Mouse (Mus musculus): ENCODE measurements at regions not wholly inside any gene's neighbourhood (a gene's known extent, or its start where the extent isn't known, plus 50 kb on each side); places are given as distances from the start of the nearest gene placed in this dataset.

- Histone ChIP-seq H3K4me1 (replicated peaks) (peaks cover 12% of the 10 kb centered on the region), H3K9me3 (replicated peaks) (no peaks in the 10 kb centered on the region), H3K9ac (no peak overlapping the region), H3K27ac (no peak overlapping the region), H3K4me2 (peak overlapping the region; percentile 35), H3K4me3 (0 out of 2 replicates have a peak overlapping the region, but pooled peaks have one; percentile 10), H3K36me3 (no peaks in the 10 kb centered on the region), H3K27me3 (no peaks in the 10 kb centered on the region)
- no peak for ATAC-seq (replicated peaks; ENCODE audit: insufficient number of reproducible peaks, insufficient read depth, low FRiP score, low read depth)
- 43% methylated on average over 14 of the region's 14 CpGs for WGBS
These were observed 68.3 kb upstream of the Rad23b start for GRCm38 (mm10) chr4:55281486-55282096.

DNA sequence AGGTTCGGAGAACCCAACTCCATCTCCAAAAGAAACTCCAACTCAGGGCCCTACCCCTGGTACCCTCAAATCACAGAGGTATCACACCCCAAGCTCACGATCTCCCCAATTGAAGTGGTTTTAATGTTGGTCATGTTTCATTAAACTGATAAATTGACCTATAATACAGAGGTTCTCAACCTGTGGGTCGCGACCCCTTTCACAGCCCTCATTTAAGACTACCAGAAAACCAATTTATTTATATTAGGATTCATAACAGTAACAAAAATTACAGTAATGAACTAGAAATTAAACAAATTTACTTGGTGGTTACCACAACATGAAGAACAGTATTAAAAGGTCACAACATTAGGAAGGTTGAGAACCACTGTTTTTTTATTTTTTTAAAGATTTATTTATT is 67.4 kb upstream of the Rad23b start:
- ATAC-seq (replicated peaks; ENCODE audit: insufficient number of reproducible peaks, insufficient read depth, low FRiP score, low read depth): no peak
- no peak overlapping the region for H3K4me3 ChIP-seq
- H3K36me3 ChIP-seq: no peaks in the 10 kb centered on the region
- H3K9me3 ChIP-seq (replicated peaks): no peaks in the 10 kb centered on the region
- no peak overlapping the region for H3K27ac ChIP-seq
- 90% methylated on average over 4 of the region's 4 CpGs for WGBS
- no peak overlapping the region for H3K9ac ChIP-seq
- H3K4me2 ChIP-seq: no peak overlapping the region
- H3K27me3 ChIP-seq: no peaks in the 10 kb centered on the region
- H3K4me1 ChIP-seq (replicated peaks): peaks cover 12% of the 10 kb centered on the region

DNA sequence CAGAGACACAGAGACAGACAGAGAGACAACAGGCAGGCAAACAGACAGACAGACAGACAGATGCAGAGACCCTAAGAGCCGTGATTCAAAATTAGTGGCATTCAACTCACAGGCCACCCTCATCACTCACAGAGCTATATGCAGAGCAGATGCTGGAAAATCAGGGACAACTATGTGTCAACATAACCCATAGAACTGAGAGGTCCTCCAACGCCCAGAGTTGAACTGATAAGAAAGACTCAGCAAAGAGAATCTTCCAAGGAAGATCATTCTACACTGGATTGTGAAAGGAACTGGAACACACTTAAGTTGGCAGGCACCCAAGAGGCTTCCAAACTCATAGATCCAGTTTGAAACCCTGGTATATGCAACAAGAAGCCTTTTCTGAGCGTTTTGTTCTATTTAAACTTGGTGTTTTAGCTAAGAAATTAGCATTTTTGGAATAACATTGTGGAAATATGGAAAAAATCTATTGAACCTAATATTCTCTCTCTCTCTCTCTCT is 65.1 kb upstream of the Rad23b start:
- H3K4me1 ChIP-seq (replicated peaks): peaks cover 12% of the 10 kb centered on the region
- H3K4me2 ChIP-seq: no peak overlapping the region
- H3K4me3 ChIP-seq: no peak overlapping the region
- no peaks in the 10 kb centered on the region for H3K36me3 ChIP-seq
- no peak overlapping the region for H3K27ac ChIP-seq
- no peaks in the 10 kb centered on the region for H3K9me3 ChIP-seq (replicated peaks)
- WGBS: 36% methylated on average over 3 of the region's 3 CpGs
- no peaks in the 10 kb centered on the region for H3K27me3 ChIP-seq
- ATAC-seq (replicated peaks; ENCODE audit: insufficient number of reproducible peaks, insufficient read depth, low FRiP score, low read depth): no peak
- no peak overlapping the region for H3K9ac ChIP-seq

DNA sequence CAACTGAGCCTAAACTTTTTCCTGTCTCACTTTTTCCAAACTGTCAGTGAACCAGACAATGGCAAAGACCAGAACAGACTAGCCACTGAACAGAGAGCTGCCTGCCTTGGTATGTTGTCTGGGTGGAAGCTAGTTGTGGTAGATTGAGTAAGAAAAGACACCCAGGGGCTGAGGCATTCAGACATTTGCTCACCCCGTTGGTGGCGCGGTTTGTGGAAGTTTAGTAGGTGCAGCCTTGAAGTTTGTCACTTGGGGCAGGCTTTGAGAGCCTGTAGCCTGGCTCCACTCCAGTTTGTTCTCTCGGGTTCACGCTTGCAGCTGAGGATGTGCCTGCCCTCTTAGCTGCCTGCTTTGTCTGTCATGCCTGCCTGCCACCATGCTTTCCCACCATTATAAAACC is 64.2 kb upstream of the Rad23b start:
- Histone ChIP-seq H3K9me3 (replicated peaks) (no peaks in the 10 kb centered on the region), H3K27ac (no peak overlapping the region), H3K4me1 (replicated peaks) (peaks cover 12% of the 10 kb centered on the region), H3K27me3 (no peaks in the 10 kb centered on the region), H3K4me2 (no peak overlapping the region), H3K36me3 (no peaks in the 10 kb centered on the region), H3K9ac (no peak overlapping the region), H3K4me3 (no peak overlapping the region)
- WGBS: 14% methylated on average over 5 of the region's 5 CpGs
- ATAC-seq (replicated peaks; ENCODE audit: insufficient number of reproducible peaks, insufficient read depth, low FRiP score, low read depth): no peak

- no peak for ATAC-seq (replicated peaks; ENCODE audit: insufficient number of reproducible peaks, insufficient read depth, low FRiP score, low read depth)
- H3K4me2 ChIP-seq: no peak overlapping the region
- peaks cover 12% of the 10 kb centered on the region for H3K4me1 ChIP-seq (replicated peaks)
- H3K9ac ChIP-seq: no peak overlapping the region
- H3K36me3 ChIP-seq: no peaks in the 10 kb centered on the region
- no peaks in the 10 kb centered on the region for H3K9me3 ChIP-seq (replicated peaks)
- no peaks in the 10 kb centered on the region for H3K27me3 ChIP-seq
- H3K4me3 ChIP-seq: no peak overlapping the region
- WGBS: 66% methylated on average over 6 of the region's 6 CpGs
- no peak overlapping the region for H3K27ac ChIP-seq
These were observed 61.4 kb upstream of the Rad23b start for GRCm38 (mm10) chr4:55288456-55288855.

DNA sequence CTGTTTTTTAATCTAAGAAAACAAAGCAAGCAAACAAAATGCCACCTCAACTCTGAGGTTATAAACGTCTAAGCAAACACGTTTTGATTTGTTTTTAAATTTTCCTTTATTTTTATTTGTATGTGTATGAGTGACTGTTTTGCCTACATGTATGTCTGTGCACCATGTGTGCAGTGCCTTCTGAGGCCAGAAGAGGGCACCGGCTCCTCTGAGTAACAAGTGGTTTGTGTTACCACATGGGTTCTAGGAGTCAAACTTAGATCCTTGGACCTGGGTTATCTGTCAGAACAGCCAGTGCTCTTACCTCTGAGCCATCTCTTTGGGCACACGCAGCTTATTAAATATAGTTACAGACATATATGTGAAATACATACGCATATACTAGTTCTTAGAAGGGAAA is 57.6 kb upstream of the Rad23b start:
- peaks cover 6% of the 10 kb centered on the region for H3K4me1 ChIP-seq (replicated peaks)
- 85% methylated on average over 5 of the region's 5 CpGs for WGBS
- no peaks in the 10 kb centered on the region for H3K36me3 ChIP-seq
- no peak overlapping the region for H3K4me3 ChIP-seq
- H3K4me2 ChIP-seq: no peak overlapping the region
- H3K27me3 ChIP-seq: no peaks in the 10 kb centered on the region
- H3K9ac ChIP-seq: no peak overlapping the region
- no peak for ATAC-seq (replicated peaks; ENCODE audit: insufficient number of reproducible peaks, insufficient read depth, low FRiP score, low read depth)
- H3K9me3 ChIP-seq (replicated peaks): no peaks in the 10 kb centered on the region
- H3K27ac ChIP-seq: no peak overlapping the region

GRCm38 (mm10) chr4:55292701-55293100 is 57.1 kb upstream of the Rad23b start:
- WGBS: 55% methylated on average over 4 of the region's 4 CpGs

GRCm38 (mm10) chr4:55293347-55294079 is 56.3 kb upstream of the Rad23b start:
- Histone ChIP-seq H3K27ac (no peak overlapping the region), H3K4me1 (replicated peaks) (peaks cover 6% of the 10 kb centered on the region), H3K36me3 (no peaks in the 10 kb centered on the region), H3K4me2 (peak overlapping the region; percentile 69; the same call in 1 of the 2 replicates), H3K9me3 (replicated peaks) (no peaks in the 10 kb centered on the region), H3K27me3 (no peaks in the 10 kb centered on the region), H3K4me3 (no peak overlapping the region), H3K9ac (no peak overlapping the region)
- no peak for ATAC-seq (replicated peaks; ENCODE audit: insufficient number of reproducible peaks, insufficient read depth, low FRiP score, low read depth)
- 18% methylated on average over 5 of the region's 5 CpGs for WGBS

More at GRCm38 (mm10) chr4:55292701-55293100, 57.1 kb upstream of the Rad23b start:
- peaks cover 6% of the 10 kb centered on the region for H3K4me1 ChIP-seq (replicated peaks)
- H3K9ac ChIP-seq: no peak overlapping the region
- no peaks in the 10 kb centered on the region for H3K9me3 ChIP-seq (replicated peaks)
- no peaks in the 10 kb centered on the region for H3K27me3 ChIP-seq
- H3K36me3 ChIP-seq: no peaks in the 10 kb centered on the region
- H3K4me3 ChIP-seq: no peak overlapping the region
- no peak overlapping the region for H3K27ac ChIP-seq
- ATAC-seq (replicated peaks; ENCODE audit: insufficient number of reproducible peaks, insufficient read depth, low FRiP score, low read depth): no peak
- no peak overlapping the region for H3K4me2 ChIP-seq

DNA sequence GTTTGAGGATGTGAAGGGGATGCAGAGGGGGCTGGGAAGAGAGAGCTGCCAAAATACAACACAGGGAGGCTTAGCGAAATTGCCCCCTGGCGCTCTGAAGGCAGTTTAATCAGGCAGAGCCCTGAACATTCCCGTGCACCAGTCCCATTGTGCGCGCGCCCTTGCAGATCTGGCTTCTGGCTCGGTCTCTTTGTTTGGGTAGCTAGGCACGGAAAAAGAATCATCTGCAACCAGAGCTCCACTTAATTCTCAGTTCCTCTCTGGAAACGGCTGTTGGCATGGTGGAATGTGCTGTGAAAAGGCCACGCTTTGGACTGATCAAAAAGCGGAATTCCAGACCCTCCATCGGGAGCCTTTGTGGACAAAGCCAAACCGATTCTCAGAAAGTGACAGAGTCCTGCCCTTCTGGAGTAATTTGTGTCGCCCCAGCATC is 55.6 kb upstream of the Rad23b start:
- no peak for ATAC-seq (replicated peaks; ENCODE audit: insufficient number of reproducible peaks, insufficient read depth, low FRiP score, low read depth)
- 1% methylated on average over 14 of the region's 14 CpGs for WGBS

DNA sequence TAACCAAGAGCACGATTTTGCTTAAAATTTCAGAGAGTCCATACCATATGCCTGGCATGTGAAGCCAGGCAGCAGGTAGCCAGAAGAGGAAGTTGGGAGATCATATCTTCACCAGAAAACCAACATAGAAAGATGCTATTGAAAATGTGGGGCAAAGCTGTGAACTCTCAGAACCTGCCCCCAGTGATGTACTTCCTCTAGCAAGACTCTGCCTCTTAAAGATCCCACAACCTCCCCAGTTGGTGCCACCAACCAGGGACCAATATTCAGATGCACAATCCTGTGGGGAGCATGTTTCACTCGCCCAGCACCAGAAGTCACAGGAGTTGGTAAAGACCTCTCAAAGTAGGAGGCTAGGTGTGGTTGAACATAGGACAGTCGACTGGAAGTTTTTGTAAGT is 52.0 kb upstream of the Rad23b start:
- H3K4me3 ChIP-seq: no peak overlapping the region
- WGBS: 81% methylated on average over 3 of the region's 3 CpGs
- H3K4me2 ChIP-seq: no peak overlapping the region
- no peak overlapping the region for H3K27ac ChIP-seq
- H3K9me3 ChIP-seq (replicated peaks): no peaks in the 10 kb centered on the region
- no peaks in the 10 kb centered on the region for H3K27me3 ChIP-seq
- H3K36me3 ChIP-seq: no peaks in the 10 kb centered on the region
- H3K4me1 ChIP-seq (replicated peaks): peaks cover 6% of the 10 kb centered on the region
- no peak overlapping the region for H3K9ac ChIP-seq
- no peak for ATAC-seq (replicated peaks; ENCODE audit: insufficient number of reproducible peaks, insufficient read depth, low FRiP score, low read depth)

More for the DNA sequence above, 55.6 kb upstream of the Rad23b start:
- Histone ChIP-seq H3K36me3 (no peaks in the 10 kb centered on the region), H3K27ac (no peak overlapping the region), H3K4me1 (replicated peaks) (peaks cover 6% of the 10 kb centered on the region), H3K4me3 (peak overlapping the region; percentile 45), H3K9ac (peak overlapping the region; percentile 32), H3K4me2 (peak overlapping the region; percentile 69), H3K27me3 (no peaks in the 10 kb centered on the region), H3K9me3 (replicated peaks) (no peaks in the 10 kb centered on the region)

Data from heart, embryonic 15.5 days (tissue).